Mouse (Mus musculus) cerebellum, adult 2 months (tissue): Measurements from ENCODE around the gene Hoxc9. TPM values are rescaled to one million over a fixed set of nuclear protein-coding genes. Genes with fewer than 3 reads are reported as not detected.

Source experiments
- DNase-seq, 2 experiments: peaks; one replicate each; pipeline ENCODE4 v3.0.0; 2021
- H3K27ac ChIP-seq: fragments of 200-500 bp; 2 replicates; pipeline ENCODE4 v1.5.1; 2012; ENCODE audit warnings: low read length, control low read depth, inconsistent platforms; ENCODE audit not compliant: insufficient read depth
- H3K27me3 ChIP-seq: fragments of 200-500 bp; 2 replicates; pipeline ENCODE4 v1.6.1; 2012; ENCODE audit warnings: inconsistent platforms, mild to moderate bottlenecking, low read length, moderate library complexity; ENCODE audit not compliant: control insufficient read depth, insufficient read depth
- H3K4me1 ChIP-seq: fragments of 200-500 bp; 2 replicates; pipeline ENCODE4 v1.6.1; 2011; ENCODE audit warnings: low read length; ENCODE audit not compliant: control insufficient read depth, insufficient read depth
- H3K4me3 ChIP-seq: fragments of 200-500 bp; replicated peaks from 2 replicates; pipeline ENCODE3; 2011; ENCODE audit warnings: mild to moderate bottlenecking, low read depth, low read length, control low read depth; ENCODE audit not compliant: insufficient read depth
- CTCF ChIP-seq: fragments of 200-500 bp; IDR thresholded peaks from 2 replicates; pipeline ENCODE4 v1.5.1; 2011; ENCODE audit warnings: low read depth, mild to moderate bottlenecking, control low read depth, low read length, moderate library complexity, borderline replicate concordance; ENCODE audit not compliant: insufficient read depth
- POLR2A ChIP-seq: fragments of 200-500 bp; IDR thresholded peaks from 2 replicates; pipeline ENCODE4 v1.6.1; 2011; ENCODE audit warnings: low read length, control low read depth, borderline replicate concordance; ENCODE audit not compliant: insufficient read depth
- WGBS: fragments of 180-500 bp; shearing (Covaris S2); methylation state at CpG from one replicate; pipeline ENCODE4 v1.1.7; 2018; 5-methylcytosine and 5-hydroxymethylcytosine counted together
- polyA plus RNA-seq: library from polyadenylated mRNA; depleted of rRNA; stranded (reverse); fragments of >200 nt; gene quantifications from 2 replicates; pipeline ENCODE4 v1.2.3, GENCODE M21; 2012

Hoxc9 gene
- polyA plus RNA-seq, 1 experiment: not detected

- DNase-seq: no peak
- no peaks in the 10 kb centered on the region for H3K4me1 ChIP-seq
- H3K27me3 ChIP-seq: peaks cover 19% of the 10 kb centered on the region; the same call in 1 of the 2 replicates
- H3K4me3 ChIP-seq: no peak overlapping the region
- WGBS: 3% methylated on average over 21 of the region's 21 CpGs
- no peak for TF ChIP-seq CTCF
- no peak for TF ChIP-seq POLR2A
- H3K27ac ChIP-seq: no peak overlapping the region
Measured at GRCm38 (mm10) chr15:102975688-102976111, 539 bp upstream of the Hoxc9 start.

DNA sequence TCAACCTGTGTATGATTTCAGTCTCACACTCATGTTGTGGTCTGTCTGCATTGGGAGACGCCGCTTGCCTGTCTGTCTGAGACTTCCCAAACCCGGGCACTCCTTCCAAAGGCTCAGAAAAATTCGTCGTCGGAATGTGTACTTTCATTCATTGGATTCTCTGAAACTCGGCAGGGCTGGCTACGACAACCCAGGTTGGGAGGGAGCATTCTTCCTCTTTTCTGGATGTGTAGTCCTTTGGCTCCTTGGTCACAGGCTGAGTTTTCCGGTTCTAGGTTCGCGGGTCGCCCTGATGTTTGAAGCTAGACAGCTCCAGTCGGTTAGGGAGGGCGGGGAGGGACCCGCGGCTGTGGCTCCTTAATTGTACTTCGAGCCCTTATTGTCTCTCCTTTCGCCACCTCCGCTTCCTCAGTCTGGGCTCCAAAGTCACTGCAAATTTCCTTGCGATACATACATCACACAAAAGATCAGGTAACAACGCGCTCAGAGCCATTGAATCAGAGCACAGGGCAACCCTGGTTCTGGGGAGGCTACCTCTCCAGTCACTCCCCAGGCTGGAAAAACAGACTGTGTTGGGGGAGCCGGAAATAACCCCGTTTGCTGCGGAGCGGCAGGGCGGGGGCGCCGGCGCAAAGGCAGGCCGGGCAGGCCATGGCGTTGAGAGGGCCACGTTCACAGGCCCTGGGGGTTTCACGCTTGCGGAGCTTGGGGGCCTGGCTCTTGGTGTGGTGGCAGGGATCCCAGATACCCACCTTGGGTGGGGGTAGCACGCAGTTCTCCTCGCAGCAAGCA, 588 bp downstream of the Hoxc9 start:
- TF ChIP-seq CTCF (no peak), POLR2A (no peak)
- Histone ChIP-seq H3K27me3 (peaks cover 23% of the 10 kb centered on the region; the same call in 1 of the 2 replicates), H3K4me1 (no peaks in the 10 kb centered on the region), H3K4me3 (no peak overlapping the region), H3K27ac (no peak overlapping the region)
- 2% methylated on average over 37 of the region's 37 CpGs for WGBS
- no peak for DNase-seq

DNA sequence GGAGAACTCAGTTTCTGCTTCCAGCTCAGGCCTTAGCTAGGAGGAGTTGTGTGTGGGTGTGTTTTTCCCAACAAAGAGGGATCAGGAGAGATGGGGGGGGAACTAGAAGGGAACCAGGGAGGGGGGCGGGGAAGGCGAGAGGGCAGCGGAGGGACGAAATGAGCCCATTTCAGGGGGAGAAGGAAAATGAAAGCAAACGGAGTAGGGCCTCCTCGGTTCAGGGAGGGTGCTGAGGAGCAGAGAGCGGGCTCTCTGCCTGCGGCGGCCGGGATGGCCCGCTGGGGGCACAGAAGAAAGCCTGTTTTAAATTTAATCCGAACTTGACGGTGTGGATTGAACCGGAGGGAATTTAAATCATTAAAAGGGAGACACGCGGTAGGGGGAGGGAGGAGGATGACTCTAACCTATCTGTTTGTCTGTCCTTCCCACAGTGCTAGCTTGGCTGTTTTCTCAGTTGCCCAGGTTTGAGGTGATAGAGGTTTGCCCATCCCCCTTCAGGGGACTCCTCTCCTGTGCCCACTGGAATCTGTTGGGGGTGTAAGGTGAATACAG, 1.3 kb downstream of the Hoxc9 start:
- H3K4me3 ChIP-seq: no peak overlapping the region
- peaks cover 22% of the 10 kb centered on the region; the same call in 1 of the 2 replicates for H3K27me3 ChIP-seq
- DNase-seq: no peak
- TF ChIP-seq CTCF (no peak), POLR2A (no peak)
- no peaks in the 10 kb centered on the region for H3K4me1 ChIP-seq
- 5% methylated on average over 16 of the region's 16 CpGs for WGBS
- H3K27ac ChIP-seq: no peak overlapping the region

GRCm38 (mm10) chr15:102978615-102979515, 2.6 kb downstream of the Hoxc9 start:
- TF ChIP-seq POLR2A: no peak
- TF ChIP-seq CTCF: no peak
- Histone ChIP-seq H3K27me3 (peaks cover 22% of the 10 kb centered on the region; the same call in 1 of the 2 replicates), H3K27ac (no peak overlapping the region), H3K4me3 (no peak overlapping the region), H3K4me1 (no peaks in the 10 kb centered on the region)
- 10% methylated on average over 13 of the region's 13 CpGs for WGBS
- DNase-seq: no peak

GRCm38 (mm10) chr15:102979936-102980335, 3.7 kb downstream of the Hoxc9 start:
- Histone ChIP-seq H3K4me3 (no peak overlapping the region), H3K27me3 (peaks cover 21% of the 10 kb centered on the region; the same call in 1 of the 2 replicates), H3K4me1 (no peaks in the 10 kb centered on the region), H3K27ac (no peak overlapping the region)
- DNase-seq: no peak
- no peak for TF ChIP-seq CTCF
- TF ChIP-seq POLR2A: no peak
- WGBS: 4% methylated on average over 1 of the region's 1 CpGs

- H3K27ac ChIP-seq: no peak overlapping the region
- DNase-seq: no peak
- no peaks in the 10 kb centered on the region for H3K4me1 ChIP-seq
- TF ChIP-seq POLR2A (no peak), CTCF (no peak)
- no peak overlapping the region for H3K4me3 ChIP-seq
- H3K27me3 ChIP-seq: peaks cover 19% of the 10 kb centered on the region; the same call in 1 of the 2 replicates
- whole genome bisulfite sequencing: 4% methylated on average over 11 of the region's 11 CpGs
Measured at GRCm38 (mm10) chr15:102980352-102980751, 4.1 kb downstream of the Hoxc9 start.

- Histone ChIP-seq H3K4me1 (no peaks in the 10 kb centered on the region), H3K27ac (no peak overlapping the region), H3K27me3 (peaks cover 18% of the 10 kb centered on the region; the same call in 1 of the 2 replicates), H3K4me3 (no peak overlapping the region)
- WGBS: 1% methylated on average over 14 of the region's 14 CpGs
- no peak for DNase-seq
- TF ChIP-seq POLR2A (no peak), CTCF (no peak)
Measured at GRCm38 (mm10) chr15:102980912-102981311, 4.7 kb downstream of the Hoxc9 start.
